Mouse (Mus musculus) liver, adult (tissue): ENCODE measurements around the gene Art4.

Experiments
- GATA4 ChIP-seq: IDR thresholded peaks from 2 replicates; pipeline ENCODE4 v1.6.1; 2014; ENCODE audit warnings: mild to moderate bottlenecking, low read length; ENCODE audit not compliant: insufficient replicate concordance

The Art4 gene

GRCm38 (mm10) chr6:136815381-136815780 is 42.2 kb downstream of the Art4 start:
- no peak for TF ChIP-seq GATA4

GRCm38 (mm10) chr6:136813117-136813516 is 44.4 kb downstream of the Art4 start:
- TF ChIP-seq GATA4 = no peak

- TF ChIP-seq GATA4 = no peak
Observed at GRCm38 (mm10) chr6:136811196-136811595, 46.3 kb downstream of the Art4 start.

GRCm38 (mm10) chr6:136809673-136810072 is 47.9 kb downstream of the Art4 start:
- no peak for TF ChIP-seq GATA4

GRCm38 (mm10) chr6:136809077-136809476 is 48.5 kb downstream of the Art4 start:
- no peak for TF ChIP-seq GATA4

GRCm38 (mm10) chr6:136808631-136809046 is 48.9 kb downstream of the Art4 start:
- TF ChIP-seq GATA4 = no peak

GRCm38 (mm10) chr6:136808014-136808417 is 49.5 kb downstream of the Art4 start, which contains the start of gene H2afj:
TSS of gene H2afj (plus strand) at chr6:136808244.
- no peak for TF ChIP-seq GATA4

- TF ChIP-seq GATA4 = no peak
Observed at GRCm38 (mm10) chr6:136807395-136808013, 50.0 kb downstream of the Art4 start.

- no peak for TF ChIP-seq GATA4
Observed at GRCm38 (mm10) chr6:136806819-136807218, 50.7 kb downstream of the Art4 start.

- TF ChIP-seq GATA4 = no peak
Observed at GRCm38 (mm10) chr6:136805409-136805775, 52.1 kb downstream of the Art4 start.

- no peak for TF ChIP-seq GATA4
Observed at GRCm38 (mm10) chr6:136804705-136805408, 52.7 kb downstream of the Art4 start.

GRCm38 (mm10) chr6:136803739-136804633 is 53.5 kb downstream of the Art4 start, which contains the start of gene Hist4h4:
TSS of gene Hist4h4 (minus strand) at chr6:136804415.
- no peak; the same call in 1 of the 2 replicates for TF ChIP-seq GATA4

- no peak for TF ChIP-seq GATA4
Observed at GRCm38 (mm10) chr6:136803093-136803738, 54.3 kb downstream of the Art4 start.

GRCm38 (mm10) chr6:136801274-136801673 is 56.3 kb downstream of the Art4 start:
- TF ChIP-seq GATA4 = no peak

GRCm38 (mm10) chr6:136800710-136801109 is 56.8 kb downstream of the Art4 start:
- TF ChIP-seq GATA4 = no peak
